Mouse (Mus musculus) myocyte (in vitro differentiated cells): ENCODE results near the gene Cib1. TPM values are rescaled to one million over a fixed set of nuclear protein-coding genes. Genes with fewer than 3 reads are reported as not detected.

Experiments
- H3K27me3 ChIP-seq: one replicate; pipeline ENCODE4 v1.6.1; 2011; ENCODE audit not compliant: control insufficient read depth, insufficient read depth, insufficient read length
- H3K36me3 ChIP-seq: one replicate; pipeline ENCODE4 v1.6.1; 2011; ENCODE audit not compliant: control insufficient read depth, insufficient read depth
- H3K4me2 ChIP-seq: one replicate; pipeline ENCODE4 v1.6.1; 2011; ENCODE audit warnings: low read depth, control low read depth
- H3K4me3 ChIP-seq: one replicate; pipeline ENCODE4 v1.5.1; 2011; ENCODE audit warnings: mild to moderate bottlenecking, control low read depth, moderate library complexity
- H3K79me2 ChIP-seq: one replicate; pipeline ENCODE4 v1.6.1; 2011; ENCODE audit not compliant: control insufficient read depth, insufficient read depth
- H3ac ChIP-seq: one replicate; pipeline ENCODE4 v1.6.1; 2011; ENCODE audit not compliant: control insufficient read depth, insufficient read length
- CEBPB ChIP-seq: IDR thresholded peaks from 2 replicates; pipeline ENCODE4 v1.6.1; 2011; ENCODE audit warnings: mild to moderate bottlenecking, moderate library complexity; ENCODE audit not compliant: poor library complexity, insufficient read depth, severe bottlenecking
- E2F4 ChIP-seq: IDR thresholded peaks from one replicate; pipeline ENCODE4 v1.6.1; 2011; ENCODE audit warnings: mild to moderate bottlenecking, control low read depth, moderate library complexity; ENCODE audit not compliant: insufficient read depth
- MAX ChIP-seq: IDR thresholded peaks from one replicate; pipeline ENCODE4 v1.6.1; 2011; ENCODE audit warnings: low read depth, mild to moderate bottlenecking, control low read depth
- MYOD1 ChIP-seq, 3 experiments: IDR thresholded peaks; one replicate each; pipeline ENCODE4 v1.6.1; 2011; ENCODE audit warnings: control low read depth in 2 of 3, low read depth in 2 of 3, mild to moderate bottlenecking in 2 of 3, moderate library complexity in 1 of 3; ENCODE audit not compliant: insufficient read length in 2 of 3, control insufficient read depth in 1 of 3
- MYOG ChIP-seq, 3 experiments: IDR thresholded peaks; one replicate each; pipeline ENCODE4 v1.6.1; 2011; ENCODE audit warnings: control low read depth in 2 of 3, low read depth in 2 of 3, mild to moderate bottlenecking in 2 of 3; ENCODE audit not compliant: insufficient read length in 2 of 3, control insufficient read depth in 1 of 3, insufficient read depth in 1 of 3
- POLR2A ChIP-seq: IDR thresholded peaks from one replicate; pipeline ENCODE4 v1.6.1; 2011; ENCODE audit warnings: low read depth, mild to moderate bottlenecking, control low read depth, moderate library complexity; ENCODE audit not compliant: insufficient read length
- POLR2AphosphoS2 ChIP-seq: IDR thresholded peaks from one replicate; pipeline ENCODE4 v1.6.1; 2011; ENCODE audit warnings: low read depth, control low read depth; ENCODE audit not compliant: insufficient read length
- REST ChIP-seq: IDR thresholded peaks from one replicate; pipeline ENCODE4 v1.6.1; 2011; ENCODE audit warnings: mild to moderate bottlenecking, control low read depth, moderate library complexity; ENCODE audit not compliant: insufficient read depth, insufficient read length
- SRF ChIP-seq: IDR thresholded peaks from one replicate; pipeline ENCODE4 v1.6.1; 2011; ENCODE audit warnings: low read depth; ENCODE audit not compliant: control insufficient read depth, insufficient read length
- TCF12 ChIP-seq: IDR thresholded peaks from one replicate; pipeline ENCODE4 v1.6.1; 2011; ENCODE audit warnings: mild to moderate bottlenecking, control low read depth; ENCODE audit not compliant: poor library complexity, insufficient read depth, severe bottlenecking
- TCF3 ChIP-seq: IDR thresholded peaks from one replicate; pipeline ENCODE4 v1.6.1; 2011; ENCODE audit warnings: low read depth, control low read depth; ENCODE audit not compliant: insufficient read length
- USF1 ChIP-seq: IDR thresholded peaks from one replicate; pipeline ENCODE4 v1.6.1; 2011; ENCODE audit warnings: low read depth, mild to moderate bottlenecking, control low read depth, moderate library complexity
- polyA plus RNA-seq: library from polyadenylated mRNA; unstranded; fragments of >200 nt; fragmentation: generic; extraction: Trizol; gene quantifications from one replicate; pipeline ENCODE4 v1.2.1, GENCODE M21; 2012; ENCODE audit warnings: missing spikeins

Cib1 gene
- polyA plus RNA-seq, 1 experiment, result 98.7 TPM

- Histone ChIP-seq H3K27me3 (no peaks in the 10 kb centered on the region), H3K4me2 (peak overlapping the region; percentile 78), H3K36me3 (no peaks in the 10 kb centered on the region), H3K4me3 (peak overlapping the region; percentile 13), H3K79me2 (peaks cover 53% of the 10 kb centered on the region), H3ac (no peak overlapping the region)
- TF ChIP-seq SRF, result no peak
- peak in 2 of 3 experiments; percentile 19 to 58 for TF ChIP-seq MYOG (IDR thresholded peaks at IDR 0.05; ENCODE audit: control insufficient read depth in 1 of 3, insufficient read depth in 1 of 3, insufficient read length in 2 of 3, low read depth in 2 of 3)
- no peak for TF ChIP-seq REST
- TF ChIP-seq POLR2AphosphoS2, result no peak
- no peak for TF ChIP-seq TCF3
- no peak for TF ChIP-seq USF1
- no peak for TF ChIP-seq TCF12
- TF ChIP-seq E2F4, result no peak
- peak; percentile 24 for TF ChIP-seq POLR2A
- no peak for TF ChIP-seq CEBPB
- peak in 2 of 3 experiments; percentile 1 to 33 for TF ChIP-seq MYOD1 (IDR thresholded peaks at IDR 0.05; ENCODE audit: control insufficient read depth in 1 of 3, insufficient read length in 2 of 3, low read depth in 2 of 3)
- no peak for TF ChIP-seq MAX
Observed at GRCm38 (mm10) chr7:80192226-80193061, 40.2 kb downstream of the Cib1 start.

- Histone ChIP-seq H3K36me3 (no peaks in the 10 kb centered on the region), H3K79me2 (peaks cover 58% of the 10 kb centered on the region), H3ac (no peak overlapping the region), H3K27me3 (no peaks in the 10 kb centered on the region), H3K4me2 (peak overlapping the region; percentile 78), H3K4me3 (peak overlapping the region; percentile 13)
- TF ChIP-seq MYOG (IDR thresholded peaks at IDR 0.05; ENCODE audit: control insufficient read depth in 1 of 3, insufficient read depth in 1 of 3, insufficient read length in 2 of 3, low read depth in 2 of 3), result peak in 1 of 3 experiments; percentile 44
- TF ChIP-seq MAX, result no peak
- no peak for TF ChIP-seq POLR2AphosphoS2
- no peak for TF ChIP-seq MYOD1 (IDR thresholded peaks at IDR 0.05; ENCODE audit: control insufficient read depth in 1 of 3, insufficient read length in 2 of 3, low read depth in 2 of 3)
- TF ChIP-seq E2F4, result no peak
- TF ChIP-seq POLR2A, result peak; percentile 35
Observed at GRCm38 (mm10) chr7:80191455-80191854, 41.2 kb downstream of the Cib1 start.

- H3K79me2 ChIP-seq, result peaks cover 50% of the 10 kb centered on the region
- no peak overlapping the region for H3K4me3 ChIP-seq
- TF ChIP-seq REST (no peak), USF1 (peak; percentile 36), POLR2A (no peak)
- no peaks in the 10 kb centered on the region for H3K36me3 ChIP-seq
- no peaks in the 10 kb centered on the region for H3K27me3 ChIP-seq
- no peak overlapping the region for H3ac ChIP-seq
- H3K4me2 ChIP-seq, result peak overlapping the region; percentile 98
Observed at GRCm38 (mm10) chr7:80189147-80189933, 43.3 kb downstream of the Cib1 start.

DNA sequence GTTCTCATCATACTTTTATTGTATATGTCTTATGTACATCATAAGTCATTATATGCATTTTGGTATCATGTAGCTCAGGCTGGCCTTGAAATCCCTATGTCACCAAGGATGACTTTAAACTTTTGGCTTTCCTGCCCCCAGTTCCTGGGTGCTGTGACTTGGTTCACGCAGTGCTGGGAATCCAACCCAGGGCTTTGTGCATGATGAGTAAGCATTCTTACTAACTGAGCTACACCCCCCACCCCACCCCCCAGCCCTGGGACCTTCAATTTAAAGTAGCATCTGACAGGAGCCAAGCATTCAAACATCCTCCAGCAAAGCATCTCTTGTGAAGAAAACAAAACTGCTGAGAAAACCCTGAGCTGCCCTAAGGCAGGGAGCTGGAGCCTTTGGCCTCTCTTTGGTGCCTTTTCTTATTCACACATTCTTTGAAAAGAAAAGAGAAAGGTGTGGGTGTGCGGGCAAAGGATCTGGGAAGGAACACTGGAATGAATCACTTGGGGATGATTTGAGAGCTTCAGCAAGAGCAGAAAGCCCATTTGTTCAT, 44.0 kb downstream of the Cib1 start:
- H3ac ChIP-seq, result no peak overlapping the region
- H3K4me3 ChIP-seq, result no peak overlapping the region
- TF ChIP-seq POLR2A (no peak), TCF3 (no peak), SRF (no peak), POLR2AphosphoS2 (no peak), USF1 (no peak), MAX (no peak), CEBPB (no peak), MYOD1 (IDR thresholded peaks at IDR 0.05; ENCODE audit: control insufficient read depth in 1 of 3, insufficient read length in 2 of 3, low read depth in 2 of 3) (no peak)
- no peaks in the 10 kb centered on the region for H3K27me3 ChIP-seq
- H3K79me2 ChIP-seq, result peaks cover 46% of the 10 kb centered on the region
- H3K4me2 ChIP-seq, result peak overlapping the region; percentile 98
- H3K36me3 ChIP-seq, result no peaks in the 10 kb centered on the region

DNA sequence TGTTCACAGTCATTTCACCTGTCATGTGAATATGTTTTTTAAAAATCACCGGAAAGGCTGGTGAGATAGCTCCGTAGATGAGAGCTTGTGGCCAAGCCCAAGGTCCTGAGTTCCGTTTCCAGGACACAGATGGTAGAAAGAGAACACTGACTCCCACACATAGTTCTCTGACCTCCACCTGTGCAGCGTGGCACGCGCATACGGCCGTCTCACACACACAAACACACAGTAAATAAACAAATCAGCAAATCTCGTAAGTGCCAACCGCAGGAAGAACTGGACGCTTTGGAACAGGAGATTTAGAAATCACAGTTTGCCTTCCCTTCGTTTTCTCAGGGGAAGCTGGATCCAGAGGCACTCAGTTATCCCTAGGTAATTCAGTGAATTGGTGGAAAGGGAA, 45.1 kb downstream of the Cib1 start:
- Histone ChIP-seq H3K27me3 (no peaks in the 10 kb centered on the region), H3K4me2 (peak overlapping the region; percentile 98), H3K79me2 (peaks cover 35% of the 10 kb centered on the region), H3ac (no peak overlapping the region), H3K36me3 (no peaks in the 10 kb centered on the region), H3K4me3 (peak overlapping the region; percentile 63)
- TF ChIP-seq CEBPB (no peak), TCF3 (no peak), MYOD1 (IDR thresholded peaks at IDR 0.05; ENCODE audit: control insufficient read depth in 1 of 3, insufficient read length in 2 of 3, low read depth in 2 of 3) (no peak), POLR2AphosphoS2 (no peak), MAX (no peak), E2F4 (no peak), REST (no peak), POLR2A (no peak), USF1 (no peak), SRF (no peak)
